Mouse (Mus musculus) heart, postnatal 14 days (tissue): Measurements from ENCODE around the gene 5830411N06Rik. TPM values are rescaled to one million over a fixed set of nuclear protein-coding genes. Genes with fewer than 3 reads are reported as not detected.

Experiments
- DNase-seq, 2 experiments: peaks; one replicate each; pipeline ENCODE4 v3.0.0; 2021 to 2022
- intact Hi-C: fragments of 180-260 bp; cut with DNase I; formaldehyde crosslinking; loops from one replicate; pipeline ENCODE4 v1.15.1; 2025
- total RNA-seq, 2 experiments: library from RNA; stranded (reverse); gene quantifications; 2 replicates each; pipeline ENCODE4 v1.2.3; 2021

5830411N06Rik gene
- total RNA-seq, 2 experiments from 2014 or later = 0.10 TPM; not detected in 1

DNA sequence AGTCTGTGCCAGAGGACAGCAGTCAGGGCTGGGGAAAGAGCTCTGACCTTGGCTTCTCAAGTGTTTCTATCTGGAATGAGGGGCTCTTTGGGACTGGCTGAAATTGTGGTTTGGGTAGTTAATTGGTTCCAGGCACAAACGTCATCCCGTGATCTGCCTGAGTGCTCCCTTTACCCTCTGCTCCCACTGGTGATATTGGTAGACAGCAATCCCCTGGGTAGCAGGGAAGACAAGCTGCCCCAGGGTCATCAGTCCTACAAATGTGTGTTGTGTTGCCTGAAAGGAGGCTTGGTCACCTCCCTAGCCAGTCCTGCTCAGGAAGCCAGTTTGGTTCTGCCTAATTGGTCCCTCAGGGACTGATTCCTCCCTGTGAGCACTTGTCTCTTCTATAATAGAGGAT, 86.6 kb downstream of the 5830411N06Rik start, which contains the start of gene Olfr527:
Olfr527 (plus strand) TSS at position 301 of the 400 bp plus-strand sequence.
- no peak for DNase-seq
- intact Hi-C loops = no loop called here

Other genes with a start within 250 kb of the 5830411N06Rik start
- gene Zfp511, start 210.9 kb upstream of the 5830411N06Rik start, total RNA-seq = 10 to 100 TPM; 10.3 to 10.7 TPM
- 10 to 100 TPM; 27.4 to 29.4 TPM for gene Tubgcp2, start 210.6 kb upstream of the 5830411N06Rik start, total RNA-seq
- gene Msx3, start 198.2 kb upstream of the 5830411N06Rik start, total RNA-seq = not detected
- gene Caly, start 164.7 kb upstream of the 5830411N06Rik start, total RNA-seq = not detected
- gene Prap1, start 153.9 kb upstream of the 5830411N06Rik start, total RNA-seq = not detected
- gene Fuom, start 144.8 kb upstream of the 5830411N06Rik start, total RNA-seq = 10 to 100 TPM; 76.5 to 77.2 TPM
- 1 to 10 TPM; 3.6 to 3.9 TPM for gene Paox, start 131.5 kb upstream of the 5830411N06Rik start, total RNA-seq
- 100 to 1,000 TPM; 298 to 315 TPM for gene Echs1, start 130.8 kb upstream of the 5830411N06Rik start, total RNA-seq
- gene Mtg1, start 109.7 kb upstream of the 5830411N06Rik start, total RNA-seq = 10 to 100 TPM; 28.1 to 29.3 TPM
- under 1 TPM; 0.32 to 0.41 TPM for gene Sprn, start 92.4 kb upstream of the 5830411N06Rik start, total RNA-seq
- gene Olfr522, start 82.5 kb upstream of the 5830411N06Rik start, total RNA-seq = not detected
- gene Olfr523, start 74.1 kb upstream of the 5830411N06Rik start, total RNA-seq = not detected
- gene Olfr524, start 41.3 kb upstream of the 5830411N06Rik start, total RNA-seq = not detected
- not detected for gene Cd163l1, start 29.0 kb upstream of the 5830411N06Rik start, total RNA-seq
- not detected for gene Olfr525, start 73.6 kb downstream of the 5830411N06Rik start, total RNA-seq
- not detected for gene Olfr527, start 86.7 kb downstream of the 5830411N06Rik start, total RNA-seq
- gene Olfr60, start 114.4 kb downstream of the 5830411N06Rik start, total RNA-seq = not detected
- gene Olfr530, start 129.0 kb downstream of the 5830411N06Rik start, total RNA-seq = not detected
- not detected for gene Olfr531, start 155.6 kb downstream of the 5830411N06Rik start, total RNA-seq
- gene Olfr532, start 174.4 kb downstream of the 5830411N06Rik start, total RNA-seq = not detected
- not detected for gene Olfr533, start 216.1 kb downstream of the 5830411N06Rik start, total RNA-seq
- not detected for gene Olfr535, start 236.9 kb downstream of the 5830411N06Rik start, total RNA-seq